Mouse (Mus musculus): ENCODE results near the gene Pqlc3. TPM values are rescaled to one million over a fixed set of nuclear protein-coding genes. Genes with fewer than 3 reads are reported as not detected.

Gene Pqlc3
- polyA plus RNA-seq (2014; fragmentation: Nextera tagmentation; extraction: Ambion mirVana), result 2.9 and 3.4 TPM in 2 replicates

- DNase-seq (ENCODE audit: low spot score) (peak; percentile 71), ATAC-seq (ENCODE audit: low FRiP score) (peak; percentile 85)
- Histone ChIP-seq H3K27ac (ENCODE audit: low read depth, low read length) (no peak within 1 kb of the TSS), H3K9me3 (ENCODE audit: control insufficient read depth, low read length) (no peaks in the 10 kb centered on the region), H3K9ac (ENCODE audit: low read depth, low read length) (peak within 1 kb of the TSS; percentile 11; the same call in 1 of the 2 replicates), H3K4me2 (replicated peaks; ENCODE audit: low read depth, low read length) (peak within 1 kb of the TSS; percentile 87), H3K4me3 (ENCODE audit: low read depth, low read length) (peak within 1 kb of the TSS; percentile 48), H3K27me3 (ENCODE audit: control insufficient read depth, insufficient read depth, low read length) (peaks cover 16% of the 10 kb centered on the region), H3K4me1 (replicated peaks; ENCODE audit: control insufficient read depth, insufficient read depth, low read length) (0 out of 2 replicates have a peak, but pooled peaks cover 2% of the 10 kb centered on the region), H3K36me3 (ENCODE audit: control insufficient read depth, insufficient read depth, low read length) (no peaks in the 10 kb centered on the region)
- under 1% methylated on average over 57 of the region's 57 CpGs for WGBS
These were observed at the start of gene Pqlc3 for GRCm38 (mm10) chr12:16999739-17000497. Gene Pqlc3 (minus strand): TSS chr12:17000408.

DNA sequence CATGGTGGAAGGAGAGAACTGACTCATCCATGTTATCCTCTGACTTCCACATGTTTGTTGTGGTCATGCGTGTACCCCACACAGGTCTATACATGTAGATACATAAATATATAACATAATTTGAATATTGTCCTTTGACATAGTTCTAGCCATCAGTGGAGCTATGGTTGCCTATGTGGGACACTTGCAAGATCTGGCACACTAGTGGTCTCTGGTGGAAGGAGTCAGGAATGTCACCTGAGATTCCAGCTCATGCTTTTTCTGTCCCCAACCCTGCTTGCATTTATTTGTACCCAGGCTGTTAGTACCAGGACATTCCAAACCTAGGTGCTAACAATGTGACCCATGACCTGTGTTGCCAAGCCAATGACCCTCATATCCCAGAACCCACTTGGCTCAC lies 49.6 kb upstream of the Pqlc3 start:
- Histone ChIP-seq H3K4me2 (replicated peaks; ENCODE audit: low read depth, low read length) (no peak overlapping the region), H3K36me3 (ENCODE audit: control insufficient read depth, insufficient read depth, low read length) (no peaks in the 10 kb centered on the region), H3K9me3 (ENCODE audit: control insufficient read depth, low read length) (no peaks in the 10 kb centered on the region), H3K4me3 (ENCODE audit: low read depth, low read length) (no peak overlapping the region), H3K9ac (ENCODE audit: low read depth, low read length) (no peak overlapping the region), H3K27me3 (ENCODE audit: control insufficient read depth, insufficient read depth, low read length) (0 out of 2 replicates have a peak, but pooled peaks cover 4% of the 10 kb centered on the region), H3K4me1 (replicated peaks; ENCODE audit: control insufficient read depth, insufficient read depth, low read length) (no peaks in the 10 kb centered on the region), H3K27ac (ENCODE audit: low read depth, low read length) (no peak overlapping the region)
- DNase-seq (ENCODE audit: low spot score) (no peak), ATAC-seq (ENCODE audit: low FRiP score) (no peak)
- WGBS, result 97% methylated on average over 1 of the region's 1 CpGs

- no peak overlapping the region for H3K27ac ChIP-seq (ENCODE audit: low read depth, low read length)
- DNase-seq (ENCODE audit: low spot score), result peak; percentile 33
- 51% methylated on average over 7 of the region's 7 CpGs for WGBS
- H3K4me3 ChIP-seq (ENCODE audit: low read depth, low read length), result no peak overlapping the region
- peak; percentile 90 for ATAC-seq (ENCODE audit: low FRiP score)
- no peaks in the 10 kb centered on the region for H3K36me3 ChIP-seq (ENCODE audit: control insufficient read depth, insufficient read depth, low read length)
- H3K9ac ChIP-seq (ENCODE audit: low read depth, low read length), result no peak overlapping the region
- no peaks in the 10 kb centered on the region for H3K9me3 ChIP-seq (ENCODE audit: control insufficient read depth, low read length)
- H3K4me1 ChIP-seq (replicated peaks; ENCODE audit: control insufficient read depth, insufficient read depth, low read length), result no peaks in the 10 kb centered on the region
- no peak overlapping the region for H3K4me2 ChIP-seq (replicated peaks; ENCODE audit: low read depth, low read length)
- 0 out of 2 replicates have a peak, but pooled peaks cover 4% of the 10 kb centered on the region for H3K27me3 ChIP-seq (ENCODE audit: control insufficient read depth, insufficient read depth, low read length)
These were observed 48.9 kb upstream of the Pqlc3 start for GRCm38 (mm10) chr12:17048979-17049612.

DNA sequence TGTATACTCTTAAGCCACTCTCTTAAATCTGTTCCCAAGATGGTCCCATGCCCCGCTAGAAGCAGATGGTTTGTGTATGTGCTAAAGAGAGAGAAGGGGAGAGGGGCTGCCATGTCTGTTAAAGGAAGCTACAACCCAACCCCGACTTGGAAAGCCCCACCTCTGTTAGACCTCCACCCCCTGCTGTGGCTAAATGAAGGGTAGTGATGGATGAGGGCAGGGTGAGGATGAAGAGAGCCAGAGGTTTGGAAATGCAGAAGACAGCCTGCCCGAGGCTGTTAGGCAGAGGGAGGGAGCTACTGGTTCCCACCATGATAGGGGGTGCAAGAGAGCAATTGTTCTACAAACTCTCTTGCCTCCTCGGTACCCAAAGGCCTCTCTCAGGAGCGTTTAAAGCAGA lies 43.1 kb upstream of the Pqlc3 start:
- Histone ChIP-seq H3K36me3 (ENCODE audit: control insufficient read depth, insufficient read depth, low read length) (no peaks in the 10 kb centered on the region), H3K27ac (ENCODE audit: low read depth, low read length) (no peak overlapping the region), H3K9me3 (ENCODE audit: control insufficient read depth, low read length) (no peaks in the 10 kb centered on the region), H3K4me1 (replicated peaks; ENCODE audit: control insufficient read depth, insufficient read depth, low read length) (no peaks in the 10 kb centered on the region), H3K27me3 (ENCODE audit: control insufficient read depth, insufficient read depth, low read length) (no peaks in the 10 kb centered on the region), H3K4me2 (replicated peaks; ENCODE audit: low read depth, low read length) (no peak overlapping the region), H3K9ac (ENCODE audit: low read depth, low read length) (no peak overlapping the region), H3K4me3 (ENCODE audit: low read depth, low read length) (no peak overlapping the region)
- ATAC-seq (ENCODE audit: low FRiP score) (no peak), DNase-seq (ENCODE audit: low spot score) (no peak)
- WGBS, result 42% methylated on average over 5 of the region's 5 CpGs

DNA sequence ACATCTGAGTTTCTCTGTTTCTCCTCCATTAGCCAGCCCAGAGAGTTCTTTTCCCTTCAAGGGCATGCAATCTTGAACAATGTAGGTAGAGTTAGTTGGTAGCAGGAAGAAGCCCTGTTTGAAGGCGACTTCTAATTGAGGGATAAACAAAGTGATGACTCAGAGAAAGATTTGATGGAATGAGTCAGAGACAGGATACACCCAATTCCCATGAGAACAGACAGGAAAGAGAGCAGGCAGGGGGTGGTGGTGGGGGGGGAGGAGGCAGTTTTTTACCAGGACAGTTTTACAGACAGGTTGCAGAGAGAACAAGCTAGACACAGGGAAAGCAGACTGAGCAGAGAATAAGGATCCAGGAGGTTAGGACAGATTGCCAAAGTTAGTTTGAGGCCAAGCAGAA lies 40.4 kb upstream of the Pqlc3 start:
- no peaks in the 10 kb centered on the region for H3K9me3 ChIP-seq (ENCODE audit: control insufficient read depth, low read length)
- no peak for ATAC-seq (ENCODE audit: low FRiP score)
- H3K9ac ChIP-seq (ENCODE audit: low read depth, low read length), result no peak overlapping the region
- H3K27ac ChIP-seq (ENCODE audit: low read depth, low read length), result no peak overlapping the region
- H3K27me3 ChIP-seq (ENCODE audit: control insufficient read depth, insufficient read depth, low read length), result no peaks in the 10 kb centered on the region
- no peak overlapping the region for H3K4me3 ChIP-seq (ENCODE audit: low read depth, low read length)
- no peak overlapping the region for H3K4me2 ChIP-seq (replicated peaks; ENCODE audit: low read depth, low read length)
- no peaks in the 10 kb centered on the region for H3K4me1 ChIP-seq (replicated peaks; ENCODE audit: control insufficient read depth, insufficient read depth, low read length)
- no peaks in the 10 kb centered on the region for H3K36me3 ChIP-seq (ENCODE audit: control insufficient read depth, insufficient read depth, low read length)
- WGBS, result 70% methylated on average over 1 of the region's 1 CpGs
- DNase-seq (ENCODE audit: low spot score), result no peak

- WGBS, result 76% methylated on average over 2 of the region's 2 CpGs
- Histone ChIP-seq H3K4me1 (replicated peaks; ENCODE audit: control insufficient read depth, insufficient read depth, low read length) (no peaks in the 10 kb centered on the region), H3K36me3 (ENCODE audit: control insufficient read depth, insufficient read depth, low read length) (no peaks in the 10 kb centered on the region), H3K4me2 (replicated peaks; ENCODE audit: low read depth, low read length) (no peak overlapping the region), H3K9me3 (ENCODE audit: control insufficient read depth, low read length) (no peaks in the 10 kb centered on the region), H3K9ac (ENCODE audit: low read depth, low read length) (no peak overlapping the region), H3K27ac (ENCODE audit: low read depth, low read length) (no peak overlapping the region), H3K4me3 (ENCODE audit: low read depth, low read length) (no peak overlapping the region), H3K27me3 (ENCODE audit: control insufficient read depth, insufficient read depth, low read length) (no peaks in the 10 kb centered on the region)
- no peak for DNase-seq (ENCODE audit: low spot score)
- no peak for ATAC-seq (ENCODE audit: low FRiP score)
These were observed 39.2 kb upstream of the Pqlc3 start for GRCm38 (mm10) chr12:17039415-17039814.

- no peaks in the 10 kb centered on the region for H3K4me1 ChIP-seq (replicated peaks; ENCODE audit: control insufficient read depth, insufficient read depth, low read length)
- H3K27ac ChIP-seq (ENCODE audit: low read depth, low read length), result no peak overlapping the region
- no peaks in the 10 kb centered on the region for H3K36me3 ChIP-seq (ENCODE audit: control insufficient read depth, insufficient read depth, low read length)
- ATAC-seq (ENCODE audit: low FRiP score) (no peak), DNase-seq (ENCODE audit: low spot score) (no peak)
- WGBS, result 81% methylated on average over 6 of the region's 6 CpGs
- no peak overlapping the region for H3K4me2 ChIP-seq (replicated peaks; ENCODE audit: low read depth, low read length)
- no peaks in the 10 kb centered on the region for H3K27me3 ChIP-seq (ENCODE audit: control insufficient read depth, insufficient read depth, low read length)
- no peak overlapping the region for H3K9ac ChIP-seq (ENCODE audit: low read depth, low read length)
- no peaks in the 10 kb centered on the region for H3K9me3 ChIP-seq (ENCODE audit: control insufficient read depth, low read length)
- H3K4me3 ChIP-seq (ENCODE audit: low read depth, low read length), result no peak overlapping the region
These were observed 38.0 kb upstream of the Pqlc3 start for GRCm38 (mm10) chr12:17038246-17038645.

DNA sequence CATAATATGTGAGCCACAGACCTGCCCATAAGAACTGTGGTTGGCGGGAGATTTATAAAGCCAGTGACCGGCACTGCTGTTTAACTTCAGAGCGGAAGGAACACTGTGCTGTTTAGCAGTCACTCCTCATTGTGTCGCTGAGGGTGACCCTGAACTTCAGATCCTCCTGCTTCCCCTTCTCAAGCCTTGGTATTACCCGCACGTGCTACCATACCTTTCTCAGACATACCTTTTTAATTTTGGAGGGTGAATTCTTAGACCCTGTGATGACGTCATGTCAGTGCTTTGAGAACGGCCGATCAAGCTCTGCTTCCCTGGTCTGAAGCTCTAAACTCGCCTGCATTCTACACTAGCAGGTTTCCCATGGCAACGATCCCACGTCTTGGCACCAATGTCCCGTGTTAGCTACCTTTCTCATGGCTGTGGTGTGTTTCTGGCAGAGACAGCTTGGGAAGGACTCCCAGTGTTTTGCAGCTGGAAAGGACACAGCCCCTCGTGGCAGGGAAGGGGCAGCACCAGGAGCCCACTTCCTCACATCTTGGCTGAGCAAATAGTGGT lies 36.9 kb upstream of the Pqlc3 start:
- WGBS, result 69% methylated on average over 14 of the region's 14 CpGs
- H3K27ac ChIP-seq (ENCODE audit: low read depth, low read length), result no peak overlapping the region
- no peaks in the 10 kb centered on the region for H3K9me3 ChIP-seq (ENCODE audit: control insufficient read depth, low read length)
- H3K27me3 ChIP-seq (ENCODE audit: control insufficient read depth, insufficient read depth, low read length), result no peaks in the 10 kb centered on the region
- no peak overlapping the region for H3K9ac ChIP-seq (ENCODE audit: low read depth, low read length)
- DNase-seq (ENCODE audit: low spot score), result no peak
- H3K36me3 ChIP-seq (ENCODE audit: control insufficient read depth, insufficient read depth, low read length), result no peaks in the 10 kb centered on the region
- no peaks in the 10 kb centered on the region for H3K4me1 ChIP-seq (replicated peaks; ENCODE audit: control insufficient read depth, insufficient read depth, low read length)
- ATAC-seq (ENCODE audit: low FRiP score), result no peak
- no peak overlapping the region for H3K4me2 ChIP-seq (replicated peaks; ENCODE audit: low read depth, low read length)
- no peak overlapping the region for H3K4me3 ChIP-seq (ENCODE audit: low read depth, low read length)
